Mouse (Mus musculus): Measurements from ENCODE around the gene Tmem199. TPM values are rescaled to one million over a fixed set of nuclear protein-coding genes. Genes with fewer than 3 reads are reported as not detected.

Gene Tmem199
- polyA plus RNA-seq, 1 experiment from 2014 or later = 17.2 TPM

DNA sequence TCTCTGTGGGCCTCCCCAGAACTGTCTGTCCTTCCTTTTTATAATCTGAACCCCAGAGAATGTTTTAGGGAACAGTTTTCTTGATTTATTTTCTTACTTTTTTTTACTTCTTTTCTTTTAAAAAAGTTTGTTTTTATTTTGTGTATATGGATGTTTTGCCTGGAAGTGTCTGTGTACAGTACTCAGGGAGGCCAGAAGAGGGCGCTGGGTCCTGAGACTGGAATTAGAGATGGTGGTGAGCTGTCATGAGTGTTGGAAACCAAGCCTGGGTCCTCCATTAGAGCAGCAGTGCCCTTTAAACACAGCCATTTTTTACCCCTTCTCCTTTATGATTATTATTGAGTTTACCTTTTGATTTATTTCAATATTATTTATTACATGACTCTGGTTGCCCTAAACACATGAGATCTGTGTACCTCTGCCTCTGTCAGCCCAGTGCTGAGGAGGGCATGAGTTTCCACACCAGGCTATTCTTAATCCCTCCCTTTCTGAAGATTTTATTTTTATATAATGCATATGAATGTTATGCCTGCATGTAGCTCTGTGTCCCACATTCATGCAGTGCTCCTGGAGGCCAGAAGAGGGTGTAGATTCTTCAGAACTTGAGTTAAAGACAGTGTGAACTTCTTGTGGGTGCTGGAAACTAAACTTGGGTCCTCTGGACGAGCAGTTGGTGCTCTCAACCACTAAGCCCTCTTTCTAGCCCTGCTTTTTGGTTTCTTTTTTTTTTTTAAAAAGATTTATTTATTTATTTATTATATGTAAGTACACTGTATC, 3.8 kb upstream of the Tmem199 start:
- peaks cover 16% of the 10 kb centered on the region for H3K36me3 ChIP-seq (ENCODE audit: control insufficient read depth, insufficient read depth)
- WGBS (ENCODE audit: insufficient replicate concordance) = 36% methylated on average over 2 of the region's 2 CpGs

DNA sequence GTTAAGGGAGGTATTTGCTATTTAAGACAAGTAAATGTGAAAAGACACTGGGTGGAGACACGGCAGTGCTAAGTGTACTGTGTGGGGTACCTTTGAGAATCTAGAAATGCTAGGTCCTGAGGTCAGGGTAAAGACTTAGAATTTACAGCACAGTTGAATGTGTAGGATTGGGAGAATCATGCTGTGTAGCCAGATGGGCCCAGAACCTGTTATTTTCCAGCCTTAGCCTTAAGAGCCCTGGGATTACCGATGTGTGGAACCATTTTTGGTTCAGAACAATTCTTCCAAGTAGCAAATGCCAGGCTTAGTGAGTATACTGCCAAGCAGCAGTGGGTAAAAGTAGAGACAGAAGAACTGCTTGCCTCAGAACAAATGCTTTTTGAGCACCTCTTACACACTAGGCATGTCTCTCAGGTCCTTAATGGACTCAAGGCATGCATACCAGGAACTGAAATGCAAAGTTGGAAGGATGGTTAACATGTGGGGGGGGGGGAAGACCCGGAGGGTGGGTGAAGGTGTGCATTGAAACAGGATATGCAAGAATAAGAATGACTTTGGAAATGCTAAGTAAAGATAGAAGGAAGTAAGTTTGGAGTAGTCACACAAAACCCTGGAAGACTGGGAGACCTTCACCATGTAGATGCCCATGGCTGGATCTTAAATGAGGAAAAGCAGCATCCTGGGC, 1.3 kb upstream of the Tmem199 start:
- no peak for ATAC-seq (ENCODE audit: low read depth)
- H3K9me3 ChIP-seq (replicated peaks; ENCODE audit: control insufficient read depth, low read length) = no peaks in the 10 kb centered on the region
- H3K4me3 ChIP-seq (ENCODE audit: low read depth, low read length) = peak overlapping the region; percentile 93; the same call in 1 of the 2 replicates
- peaks cover 14% of the 10 kb centered on the region for H3K4me1 ChIP-seq (ENCODE audit: control insufficient read depth, low read depth, low read length)
- no peaks in the 10 kb centered on the region for H3K27me3 ChIP-seq (ENCODE audit: control insufficient read depth, insufficient read depth, low read depth, low read length)
- WGBS (ENCODE audit: insufficient replicate concordance) = 60% methylated on average over 3 of the region's 3 CpGs
- H3K4me2 ChIP-seq (ENCODE audit: low read depth, low read length) = peak overlapping the region; percentile 92
- no peak overlapping the region for H3K27ac ChIP-seq (ENCODE audit: low read length)
- H3K36me3 ChIP-seq (ENCODE audit: control insufficient read depth, insufficient read depth) = peaks cover 15% of the 10 kb centered on the region
- H3K9ac ChIP-seq (ENCODE audit: low read depth, low read length) = peak overlapping the region; percentile 5; the same call in 1 of the 2 replicates

More for the DNA sequence above, 3.8 kb upstream of the Tmem199 start:
- no peak for ATAC-seq (ENCODE audit: low read depth)
- H3K4me2 ChIP-seq (ENCODE audit: low read depth, low read length) = no peak overlapping the region
- no peaks in the 10 kb centered on the region for H3K27me3 ChIP-seq (ENCODE audit: control insufficient read depth, insufficient read depth, low read depth, low read length)
- no peak overlapping the region for H3K9ac ChIP-seq (ENCODE audit: low read depth, low read length)
- no peak overlapping the region for H3K4me3 ChIP-seq (ENCODE audit: low read depth, low read length)
- H3K9me3 ChIP-seq (replicated peaks; ENCODE audit: control insufficient read depth, low read length) = no peaks in the 10 kb centered on the region
- H3K4me1 ChIP-seq (ENCODE audit: control insufficient read depth, low read depth, low read length) = peaks cover 14% of the 10 kb centered on the region
- H3K27ac ChIP-seq (ENCODE audit: low read length) = no peak overlapping the region

DNA sequence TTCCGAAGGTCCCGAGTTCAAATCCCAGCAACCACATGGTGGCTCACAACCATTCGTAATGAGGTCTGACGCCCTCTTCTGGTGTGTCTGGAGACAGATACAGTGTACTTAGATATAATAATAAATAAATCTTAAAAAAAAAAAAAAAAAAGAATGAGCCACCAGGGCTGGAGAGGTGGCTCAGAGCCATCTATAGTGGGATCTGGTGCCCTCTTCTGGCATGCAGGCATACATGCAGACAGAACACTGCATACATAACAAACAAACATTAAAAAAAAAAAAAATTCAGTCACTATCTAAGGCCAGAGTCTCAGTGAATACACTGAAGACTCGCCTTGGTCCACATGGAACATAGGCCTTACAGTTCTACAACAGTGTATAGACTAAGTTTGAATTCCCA, 2.8 kb downstream of the Tmem199 start:
- Histone ChIP-seq H3K27ac (ENCODE audit: low read length) (no peak overlapping the region), H3K9me3 (replicated peaks; ENCODE audit: control insufficient read depth, low read length) (no peaks in the 10 kb centered on the region), H3K4me1 (ENCODE audit: control insufficient read depth, low read depth, low read length) (peaks cover 14% of the 10 kb centered on the region), H3K36me3 (ENCODE audit: control insufficient read depth, insufficient read depth) (peaks cover 9% of the 10 kb centered on the region), H3K4me2 (ENCODE audit: low read depth, low read length) (no peak overlapping the region), H3K27me3 (ENCODE audit: control insufficient read depth, insufficient read depth, low read depth, low read length) (no peaks in the 10 kb centered on the region), H3K9ac (ENCODE audit: low read depth, low read length) (no peak overlapping the region), H3K4me3 (ENCODE audit: low read depth, low read length) (no peak overlapping the region)
- no peak for ATAC-seq (ENCODE audit: low read depth)
- 61% methylated on average over 5 of the region's 5 CpGs for WGBS (ENCODE audit: insufficient replicate concordance)

DNA sequence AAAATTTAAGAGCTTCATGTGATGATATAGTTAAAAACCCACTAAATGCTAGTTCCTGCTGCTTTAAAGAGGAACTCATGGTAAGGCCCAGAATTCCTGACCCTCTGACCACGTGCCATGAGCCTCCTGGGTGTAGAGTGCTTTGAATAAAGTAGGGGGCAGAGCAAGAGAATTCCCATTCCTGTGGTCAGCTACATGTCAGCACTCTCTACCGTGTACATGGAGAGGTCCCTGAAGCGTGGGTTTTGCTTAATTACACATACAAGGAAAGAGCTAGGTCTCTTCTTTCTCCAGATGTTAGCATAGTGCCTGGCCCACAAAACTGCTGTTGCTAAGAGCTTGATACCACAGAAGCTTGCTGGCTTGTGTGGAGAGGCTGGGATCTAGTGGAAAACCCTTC, 6.5 kb downstream of the Tmem199 start:
- Histone ChIP-seq H3K9me3 (replicated peaks; ENCODE audit: control insufficient read depth, low read length) (no peaks in the 10 kb centered on the region), H3K9ac (ENCODE audit: low read depth, low read length) (no peak overlapping the region), H3K4me1 (ENCODE audit: control insufficient read depth, low read depth, low read length) (no peaks in the 10 kb centered on the region; the same call in 1 of the 2 replicates), H3K27ac (ENCODE audit: low read length) (no peak overlapping the region), H3K36me3 (ENCODE audit: control insufficient read depth, insufficient read depth) (peaks cover 9% of the 10 kb centered on the region), H3K4me2 (ENCODE audit: low read depth, low read length) (no peak overlapping the region), H3K4me3 (ENCODE audit: low read depth, low read length) (no peak overlapping the region), H3K27me3 (ENCODE audit: control insufficient read depth, insufficient read depth, low read depth, low read length) (peaks cover 2% of the 10 kb centered on the region; the same call in 1 of the 2 replicates)
- no peak for ATAC-seq (ENCODE audit: low read depth)
- WGBS (ENCODE audit: insufficient replicate concordance) = 70% methylated on average over 3 of the region's 3 CpGs

DNA sequence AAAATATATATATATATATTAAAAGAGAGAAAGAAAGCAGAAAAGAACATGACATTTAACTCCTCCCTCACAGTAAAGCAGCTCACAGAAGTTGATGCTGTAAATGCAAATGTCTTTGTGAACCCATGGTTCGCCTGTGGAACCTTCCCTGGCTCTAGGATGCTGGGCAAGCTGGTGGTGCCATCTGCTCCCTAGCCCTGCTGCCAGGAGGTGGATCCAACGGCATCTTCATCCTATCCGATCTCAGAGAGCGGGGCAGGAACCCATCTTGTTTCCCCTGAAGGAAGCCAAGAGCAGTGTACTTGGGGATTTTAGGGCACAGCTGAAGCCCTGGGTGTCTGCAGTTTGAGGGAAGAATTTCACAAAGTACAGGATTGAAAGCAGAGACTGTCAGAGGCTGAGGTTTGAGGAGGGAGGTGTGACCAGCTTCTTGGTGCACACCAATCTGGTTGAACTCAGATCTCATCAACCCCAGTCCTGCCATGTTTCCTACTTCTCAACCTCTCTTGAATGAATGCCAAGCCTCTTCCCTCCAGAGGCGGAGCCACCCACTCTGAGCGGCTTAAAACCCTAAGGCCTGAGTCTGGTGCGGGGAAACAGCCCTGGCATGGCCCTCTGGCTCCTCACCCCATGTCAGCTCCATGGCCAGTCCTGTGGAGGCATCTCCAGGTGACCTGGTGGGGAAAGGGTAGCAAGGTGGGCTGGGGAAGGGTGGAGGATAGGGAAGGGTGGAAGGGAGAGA, 8.9 kb downstream of the Tmem199 start, which contains the start of gene Sebox:
TSS of gene Sebox (plus strand) at position 539 of the 742 bp plus-strand sequence.
- Histone ChIP-seq H3K4me1 (ENCODE audit: control insufficient read depth, low read depth, low read length) (no peaks in the 10 kb centered on the region; the same call in none of the 2 replicates), H3K9me3 (replicated peaks; ENCODE audit: control insufficient read depth, low read length) (no peaks in the 10 kb centered on the region), H3K4me3 (ENCODE audit: low read depth, low read length) (no peak within 1 kb of the TSS), H3K27ac (ENCODE audit: low read length) (no peak within 1 kb of the TSS), H3K36me3 (ENCODE audit: control insufficient read depth, insufficient read depth) (peaks cover 7% of the 10 kb centered on the region), H3K27me3 (ENCODE audit: control insufficient read depth, insufficient read depth, low read depth, low read length) (peaks cover 15% of the 10 kb centered on the region), H3K9ac (ENCODE audit: low read depth, low read length) (no peak within 1 kb of the TSS), H3K4me2 (ENCODE audit: low read depth, low read length) (no peak within 1 kb of the TSS)
- no peak for ATAC-seq (ENCODE audit: low read depth)
- WGBS (ENCODE audit: insufficient replicate concordance) = 54% methylated on average over 7 of the region's 7 CpGs

DNA sequence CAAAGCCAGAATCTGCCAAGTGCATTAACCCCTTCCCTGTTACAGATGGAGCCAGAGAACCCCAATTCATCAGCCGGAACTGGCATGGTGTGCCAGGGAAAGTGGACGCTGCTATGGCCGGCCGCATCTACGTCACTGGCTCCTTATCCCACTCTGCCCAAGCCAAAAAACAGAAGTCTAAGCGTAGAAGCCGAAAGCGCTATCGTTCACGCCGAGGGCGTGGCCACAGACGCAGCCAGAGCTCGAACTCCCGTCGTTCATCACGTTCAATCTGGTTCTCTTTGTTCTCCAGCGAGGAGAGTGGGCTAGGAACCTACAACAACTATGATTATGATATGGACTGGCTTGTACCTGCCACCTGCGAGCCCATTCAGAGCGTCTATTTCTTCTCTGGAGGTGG, 10.4 kb downstream of the Tmem199 start:
- no peak overlapping the region for H3K9ac ChIP-seq (ENCODE audit: low read depth, low read length)

DNA sequence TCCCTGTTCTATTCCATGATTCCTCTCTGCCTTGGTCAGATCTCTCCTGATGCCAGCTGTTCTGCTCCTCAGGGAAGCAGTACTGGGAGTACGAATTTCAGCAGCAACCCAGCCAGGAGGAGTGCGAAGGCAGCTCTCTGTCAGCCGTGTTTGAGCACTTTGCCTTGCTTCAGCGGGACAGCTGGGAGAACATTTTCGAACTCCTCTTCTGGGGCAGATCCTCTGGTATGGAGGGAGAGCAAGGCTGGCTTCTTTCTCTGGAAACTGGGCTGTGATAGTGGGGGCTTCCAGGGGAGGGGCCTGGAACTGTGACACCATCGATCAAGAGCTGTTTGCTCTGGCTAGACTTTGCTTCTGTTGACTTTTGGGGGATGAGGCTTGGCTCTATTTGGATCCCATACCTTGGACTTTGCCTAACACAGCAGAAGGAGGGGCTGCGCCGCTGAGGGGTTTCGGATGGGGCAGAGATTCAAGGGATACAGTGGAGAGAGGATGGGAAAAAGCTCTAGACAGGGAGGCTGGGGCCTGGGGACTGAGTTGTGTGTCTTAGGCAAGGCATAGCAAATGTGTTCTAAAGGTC, 11.3 kb downstream of the Tmem199 start:
- H3K4me1 ChIP-seq (ENCODE audit: control insufficient read depth, low read depth, low read length) = peaks cover 13% of the 10 kb centered on the region
- H3K27ac ChIP-seq (ENCODE audit: low read length) = peak overlapping the region; percentile 77
- no peaks in the 10 kb centered on the region for H3K36me3 ChIP-seq (ENCODE audit: control insufficient read depth, insufficient read depth)
- H3K4me2 ChIP-seq (ENCODE audit: low read depth, low read length) = peak overlapping the region; percentile 48
- H3K27me3 ChIP-seq (ENCODE audit: control insufficient read depth, insufficient read depth, low read depth, low read length) = peaks cover 36% of the 10 kb centered on the region
- no peaks in the 10 kb centered on the region for H3K9me3 ChIP-seq (replicated peaks; ENCODE audit: control insufficient read depth, low read length)
- H3K9ac ChIP-seq (ENCODE audit: low read depth, low read length) = peak overlapping the region; percentile 50
- 50% methylated on average over 9 of the region's 9 CpGs for WGBS (ENCODE audit: insufficient replicate concordance)
- ATAC-seq (ENCODE audit: low read depth) = peak; percentile 72
- H3K4me3 ChIP-seq (ENCODE audit: low read depth, low read length) = peak overlapping the region; percentile 56

More for the DNA sequence above, 10.4 kb downstream of the Tmem199 start:
- Histone ChIP-seq H3K27ac (ENCODE audit: low read length) (no peak overlapping the region), H3K4me2 (ENCODE audit: low read depth, low read length) (peak overlapping the region; percentile 48; the same call in 1 of the 2 replicates), H3K9me3 (replicated peaks; ENCODE audit: control insufficient read depth, low read length) (no peaks in the 10 kb centered on the region), H3K27me3 (ENCODE audit: control insufficient read depth, insufficient read depth, low read depth, low read length) (peaks cover 28% of the 10 kb centered on the region), H3K36me3 (ENCODE audit: control insufficient read depth, insufficient read depth) (no peaks in the 10 kb centered on the region), H3K4me1 (ENCODE audit: control insufficient read depth, low read depth, low read length) (peaks cover 13% of the 10 kb centered on the region), H3K4me3 (ENCODE audit: low read depth, low read length) (peak overlapping the region; percentile 33)
- ATAC-seq (ENCODE audit: low read depth) = no peak
- WGBS (ENCODE audit: insufficient replicate concordance) = 63% methylated on average over 20 of the region's 20 CpGs

DNA sequence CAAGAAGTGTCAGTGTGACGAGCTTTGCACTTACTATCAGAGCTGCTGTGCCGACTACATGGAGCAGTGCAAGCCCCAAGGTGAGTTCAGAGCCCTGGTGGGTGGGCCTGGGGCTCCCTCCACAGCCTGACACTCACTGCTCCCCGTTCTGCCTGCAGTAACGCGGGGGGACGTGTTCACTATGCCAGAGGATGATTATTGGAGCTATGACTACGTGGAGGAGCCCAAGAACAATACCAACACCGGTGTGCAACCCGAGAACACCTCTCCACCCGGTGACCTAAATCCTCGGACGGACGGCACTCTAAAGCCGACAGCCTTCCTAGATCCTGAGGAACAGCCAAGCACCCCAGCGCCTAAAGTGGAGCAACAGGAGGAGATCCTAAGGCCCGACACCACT, 12.4 kb downstream of the Tmem199 start:
- WGBS (ENCODE audit: insufficient replicate concordance) = 38% methylated on average over 16 of the region's 16 CpGs
- H3K9me3 ChIP-seq (replicated peaks; ENCODE audit: control insufficient read depth, low read length) = no peaks in the 10 kb centered on the region
- H3K4me2 ChIP-seq (ENCODE audit: low read depth, low read length) = peak overlapping the region; percentile 19; the same call in 1 of the 2 replicates
- H3K4me3 ChIP-seq (ENCODE audit: low read depth, low read length) = peak overlapping the region; percentile 56
- H3K9ac ChIP-seq (ENCODE audit: low read depth, low read length) = peak overlapping the region; percentile 50
- peaks cover 44% of the 10 kb centered on the region for H3K27me3 ChIP-seq (ENCODE audit: control insufficient read depth, insufficient read depth, low read depth, low read length)
- peaks cover 13% of the 10 kb centered on the region for H3K4me1 ChIP-seq (ENCODE audit: control insufficient read depth, low read depth, low read length)
- peak overlapping the region; percentile 77 for H3K27ac ChIP-seq (ENCODE audit: low read length)
- H3K36me3 ChIP-seq (ENCODE audit: control insufficient read depth, insufficient read depth) = no peaks in the 10 kb centered on the region
- no peak for ATAC-seq (ENCODE audit: low read depth)

Data from liver, embryonic 16.5 days (tissue).